Mouse (Mus musculus): ENCODE results near the gene H6pd. TPM values are rescaled to one million over a fixed set of nuclear protein-coding genes. Genes with fewer than 3 reads are reported as not detected.

H6pd gene
- polyA plus RNA-seq, 1 experiment from 2014 or later, result 5.6 TPM

- no peak overlapping the region for H3K4me3 ChIP-seq
- H3K36me3 ChIP-seq, result no peaks in the 10 kb centered on the region
- peaks cover 7% of the 10 kb centered on the region; the same call in 1 of the 2 replicates for H3K27me3 ChIP-seq (ENCODE audit: low read depth, poor library complexity, severe bottlenecking)
- peaks cover 44% of the 10 kb centered on the region for H3K4me1 ChIP-seq
- DNase-seq (ENCODE audit: low spot score), result no peak
- H3K27ac ChIP-seq, result no peak overlapping the region
- H3K9me3 ChIP-seq (replicated peaks), result no peaks in the 10 kb centered on the region
- 80% methylated on average over 5 of the region's 5 CpGs for WGBS
Observed at GRCm38 (mm10) chr4:149975730-149976254, 33.0 kb downstream of the H6pd start.

DNA sequence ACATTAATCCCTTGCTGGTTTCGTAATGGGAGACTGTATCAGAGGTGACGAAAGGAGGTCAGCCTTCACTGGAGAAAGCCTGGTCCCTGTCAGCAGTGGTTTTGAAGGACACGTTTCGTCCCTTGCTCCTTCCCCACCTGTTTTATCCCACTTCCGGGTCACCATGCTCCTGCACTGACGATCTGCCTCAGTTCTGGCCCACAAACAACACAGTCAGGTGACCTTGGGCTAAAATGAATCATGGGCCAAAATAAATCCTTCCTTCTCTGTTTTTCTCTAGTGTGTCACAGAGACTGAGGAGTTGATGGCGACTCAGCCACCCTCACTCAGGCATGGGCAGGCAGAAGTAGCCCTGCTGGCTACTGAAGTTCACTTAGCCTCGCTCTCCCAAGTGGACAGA, 33.5 kb downstream of the H6pd start:
- no peak for DNase-seq (ENCODE audit: low spot score)
- no peaks in the 10 kb centered on the region for H3K9me3 ChIP-seq (replicated peaks)
- peak overlapping the region; percentile 53; the same call in 1 of the 2 replicates for H3K27ac ChIP-seq
- no peak overlapping the region for H3K4me3 ChIP-seq
- no peaks in the 10 kb centered on the region for H3K36me3 ChIP-seq
- peaks cover 9% of the 10 kb centered on the region for H3K27me3 ChIP-seq (ENCODE audit: low read depth, poor library complexity, severe bottlenecking)
- peaks cover 42% of the 10 kb centered on the region for H3K4me1 ChIP-seq
- 63% methylated on average over 8 of the region's 8 CpGs for WGBS

GRCm38 (mm10) chr4:149971393-149971792, 37.4 kb downstream of the H6pd start:
- WGBS, result 72% methylated on average over 9 of the region's 9 CpGs
- DNase-seq (ENCODE audit: low spot score), result no peak
- peaks cover 7% of the 10 kb centered on the region; the same call in 1 of the 2 replicates for H3K27me3 ChIP-seq (ENCODE audit: low read depth, poor library complexity, severe bottlenecking)
- no peaks in the 10 kb centered on the region for H3K9me3 ChIP-seq (replicated peaks)
- no peak overlapping the region for H3K4me3 ChIP-seq
- H3K36me3 ChIP-seq, result no peaks in the 10 kb centered on the region
- H3K27ac ChIP-seq, result no peak overlapping the region
- peaks cover 36% of the 10 kb centered on the region for H3K4me1 ChIP-seq

DNA sequence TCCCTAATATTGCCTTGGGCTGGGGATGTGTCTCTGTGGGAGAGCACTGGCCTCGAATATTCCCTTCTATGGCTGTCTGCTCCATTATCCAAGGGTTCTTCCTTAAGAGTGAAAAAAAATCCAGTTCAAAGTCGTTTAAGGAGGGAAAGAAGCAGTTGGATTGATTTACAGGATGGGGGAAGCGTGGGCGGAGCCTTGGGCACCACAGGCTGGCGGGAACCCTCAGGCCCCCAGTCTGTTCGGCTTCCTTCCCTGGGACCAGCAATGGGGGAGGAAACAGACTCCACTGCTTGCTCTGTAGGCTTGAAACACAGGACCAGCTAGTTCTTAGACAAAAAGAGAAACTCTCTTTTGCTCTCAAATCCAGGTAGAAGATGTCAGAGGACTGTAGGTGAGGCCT, 40.3 kb downstream of the H6pd start:
- Histone ChIP-seq H3K27me3 (ENCODE audit: low read depth, poor library complexity, severe bottlenecking) (peaks cover 7% of the 10 kb centered on the region; the same call in 1 of the 2 replicates), H3K4me3 (no peak overlapping the region), H3K4me1 (peaks cover 49% of the 10 kb centered on the region), H3K36me3 (no peaks in the 10 kb centered on the region), H3K9me3 (replicated peaks) (no peaks in the 10 kb centered on the region), H3K27ac (peak overlapping the region; percentile 85)
- DNase-seq (ENCODE audit: low spot score), result peak; percentile 68
- 20% methylated on average over 6 of the region's 6 CpGs for WGBS

DNA sequence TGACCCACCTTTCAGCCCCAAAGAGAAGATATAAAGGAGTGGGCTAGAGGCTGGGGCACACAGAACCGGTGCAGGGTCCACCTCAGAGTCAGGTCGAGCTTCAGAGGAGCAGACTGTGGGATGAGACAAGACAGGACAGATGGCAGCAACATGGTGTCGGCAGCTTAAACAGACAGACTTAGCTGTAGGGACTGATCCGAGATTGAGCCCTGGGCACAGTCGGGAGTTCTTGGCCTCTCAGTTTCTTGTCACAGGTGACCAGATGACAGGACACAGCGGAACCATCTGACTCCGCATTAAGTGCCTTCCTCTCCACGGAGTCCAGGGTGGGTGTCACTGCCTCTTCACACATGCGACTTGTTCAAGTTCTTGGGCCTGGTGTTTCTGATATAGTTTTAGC, 41.9 kb downstream of the H6pd start:
- DNase-seq (ENCODE audit: low spot score), result no peak
- H3K27ac ChIP-seq, result peak overlapping the region; percentile 4; the same call in 1 of the 2 replicates

GRCm38 (mm10) chr4:149966252-149966651, 42.6 kb downstream of the H6pd start:
- H3K27ac ChIP-seq, result peak overlapping the region; percentile 78
- no peaks in the 10 kb centered on the region for H3K9me3 ChIP-seq (replicated peaks)
- peaks cover 7% of the 10 kb centered on the region; the same call in 1 of the 2 replicates for H3K27me3 ChIP-seq (ENCODE audit: low read depth, poor library complexity, severe bottlenecking)
- WGBS, result 94% methylated on average over 5 of the region's 5 CpGs
- DNase-seq (ENCODE audit: low spot score), result no peak
- no peak overlapping the region for H3K4me3 ChIP-seq
- no peaks in the 10 kb centered on the region for H3K36me3 ChIP-seq
- peaks cover 49% of the 10 kb centered on the region for H3K4me1 ChIP-seq

More for the DNA sequence above, 41.9 kb downstream of the H6pd start:
- no peaks in the 10 kb centered on the region for H3K36me3 ChIP-seq
- 89% methylated on average over 9 of the region's 9 CpGs for WGBS
- H3K4me3 ChIP-seq, result no peak overlapping the region
- peaks cover 49% of the 10 kb centered on the region for H3K4me1 ChIP-seq
- H3K9me3 ChIP-seq (replicated peaks), result no peaks in the 10 kb centered on the region
- peaks cover 7% of the 10 kb centered on the region; the same call in 1 of the 2 replicates for H3K27me3 ChIP-seq (ENCODE audit: low read depth, poor library complexity, severe bottlenecking)

DNA sequence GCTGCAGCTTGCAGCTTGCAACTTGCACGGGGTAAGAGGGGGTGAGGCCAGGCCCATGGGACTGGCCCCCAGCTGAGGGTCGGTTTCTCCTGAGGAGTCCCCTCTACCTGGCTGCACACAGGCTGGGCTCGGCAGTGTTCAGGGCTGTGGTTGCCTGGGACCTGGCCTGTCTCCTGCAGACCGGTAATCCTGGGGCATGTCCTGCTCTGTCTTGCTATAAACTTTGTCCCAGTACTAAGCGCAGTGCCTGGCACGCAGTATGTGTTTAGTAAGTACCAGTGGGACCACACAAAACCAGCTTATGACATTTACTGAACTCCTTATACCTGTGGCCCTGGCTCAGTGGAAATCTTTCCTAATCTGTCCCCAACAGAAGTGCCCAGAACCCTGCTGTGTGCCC, 43.2 kb downstream of the H6pd start:
- Histone ChIP-seq H3K27me3 (ENCODE audit: low read depth, poor library complexity, severe bottlenecking) (peaks cover 7% of the 10 kb centered on the region; the same call in 1 of the 2 replicates), H3K4me3 (no peak overlapping the region), H3K9me3 (replicated peaks) (no peaks in the 10 kb centered on the region), H3K4me1 (peaks cover 46% of the 10 kb centered on the region), H3K27ac (peak overlapping the region; percentile 78), H3K36me3 (no peaks in the 10 kb centered on the region)
- WGBS, result 62% methylated on average over 6 of the region's 6 CpGs
- DNase-seq (ENCODE audit: low spot score), result no peak

DNA sequence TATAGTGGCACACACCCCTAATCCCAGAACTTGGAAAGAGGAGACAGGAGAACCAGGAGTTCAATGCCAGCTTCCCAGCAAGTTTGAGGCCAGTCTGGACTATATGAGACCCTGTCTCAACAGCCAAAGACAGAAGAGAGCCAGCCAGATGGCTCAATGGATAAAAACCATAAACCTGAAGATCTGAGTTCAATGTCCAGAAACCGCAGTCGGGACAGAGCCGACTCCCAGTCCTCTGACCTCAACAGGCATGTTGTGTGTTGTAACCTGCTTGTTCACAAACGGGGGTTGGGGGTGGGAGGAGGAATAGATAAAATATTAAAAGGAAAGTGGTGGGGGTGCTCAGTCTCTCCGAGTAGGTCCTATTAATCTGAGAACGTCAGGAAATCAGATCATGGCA, 43.6 kb downstream of the H6pd start:
- no peak for DNase-seq (ENCODE audit: low spot score)
- 73% methylated on average over 6 of the region's 6 CpGs for WGBS
- Histone ChIP-seq H3K27ac (peak overlapping the region; percentile 78), H3K4me3 (no peak overlapping the region), H3K27me3 (ENCODE audit: low read depth, poor library complexity, severe bottlenecking) (peaks cover 4% of the 10 kb centered on the region; the same call in 1 of the 2 replicates), H3K4me1 (peaks cover 45% of the 10 kb centered on the region), H3K9me3 (replicated peaks) (no peaks in the 10 kb centered on the region), H3K36me3 (no peaks in the 10 kb centered on the region)

GRCm38 (mm10) chr4:149964770-149965169, 44.1 kb downstream of the H6pd start:
- WGBS, result 34% methylated on average over 3 of the region's 3 CpGs
- H3K4me3 ChIP-seq, result no peak overlapping the region
- H3K27ac ChIP-seq, result peak overlapping the region; percentile 78
- H3K36me3 ChIP-seq, result no peaks in the 10 kb centered on the region
- H3K9me3 ChIP-seq (replicated peaks), result no peaks in the 10 kb centered on the region
- DNase-seq (ENCODE audit: low spot score), result no peak
- H3K27me3 ChIP-seq (ENCODE audit: low read depth, poor library complexity, severe bottlenecking), result no peaks in the 10 kb centered on the region
- H3K4me1 ChIP-seq, result peaks cover 49% of the 10 kb centered on the region

- 80% methylated on average over 8 of the region's 8 CpGs for WGBS
Observed at GRCm38 (mm10) chr4:149964285-149964684, 44.5 kb downstream of the H6pd start.

GRCm38 (mm10) chr4:149960391-149960790, 48.4 kb downstream of the H6pd start:
- WGBS, result 91% methylated on average over 7 of the region's 7 CpGs
- no peak for DNase-seq (ENCODE audit: low spot score)
- Histone ChIP-seq H3K4me3 (no peak overlapping the region), H3K4me1 (peaks cover 29% of the 10 kb centered on the region), H3K27ac (no peak overlapping the region), H3K27me3 (ENCODE audit: low read depth, poor library complexity, severe bottlenecking) (peaks cover 22% of the 10 kb centered on the region), H3K36me3 (no peaks in the 10 kb centered on the region), H3K9me3 (replicated peaks) (no peaks in the 10 kb centered on the region)

More at GRCm38 (mm10) chr4:149964285-149964684, 44.5 kb downstream of the H6pd start:
- Histone ChIP-seq H3K4me3 (no peak overlapping the region), H3K36me3 (no peaks in the 10 kb centered on the region), H3K4me1 (peaks cover 48% of the 10 kb centered on the region), H3K27ac (peak overlapping the region; percentile 78), H3K27me3 (ENCODE audit: low read depth, poor library complexity, severe bottlenecking) (no peaks in the 10 kb centered on the region), H3K9me3 (replicated peaks) (no peaks in the 10 kb centered on the region)
- no peak for DNase-seq (ENCODE audit: low spot score)

GRCm38 (mm10) chr4:149959816-149960215, 49.0 kb downstream of the H6pd start:
- 54% methylated on average over 10 of the region's 10 CpGs for WGBS
- peaks cover 29% of the 10 kb centered on the region for H3K4me1 ChIP-seq
- no peak overlapping the region for H3K27ac ChIP-seq
- H3K9me3 ChIP-seq (replicated peaks), result no peaks in the 10 kb centered on the region
- H3K36me3 ChIP-seq, result no peaks in the 10 kb centered on the region
- H3K4me3 ChIP-seq, result no peak overlapping the region
- DNase-seq (ENCODE audit: low spot score), result no peak
- H3K27me3 ChIP-seq (ENCODE audit: low read depth, poor library complexity, severe bottlenecking), result peaks cover 23% of the 10 kb centered on the region

GRCm38 (mm10) chr4:149958566-149958965, 50.3 kb downstream of the H6pd start:
- DNase-seq (ENCODE audit: low spot score), result peak; percentile 87
- 9% methylated on average over 5 of the region's 5 CpGs for WGBS

More at GRCm38 (mm10) chr4:149958566-149958965, 50.3 kb downstream of the H6pd start:
- Histone ChIP-seq H3K4me3 (no peak overlapping the region), H3K36me3 (no peaks in the 10 kb centered on the region), H3K27ac (peak overlapping the region; percentile 32), H3K4me1 (peaks cover 31% of the 10 kb centered on the region), H3K27me3 (ENCODE audit: low read depth, poor library complexity, severe bottlenecking) (peaks cover 26% of the 10 kb centered on the region), H3K9me3 (replicated peaks) (no peaks in the 10 kb centered on the region)

Data from limb, embryonic 10.5 days (tissue).